Mouse (Mus musculus): Measurements from ENCODE around the gene Pitpnm2.
"Not testable (repeated sequence)": the region's sequence is repeated elsewhere in the genome, so short reads cannot be mapped to it uniquely, and the experiment has no call there.

The Pitpnm2 gene

DNA sequence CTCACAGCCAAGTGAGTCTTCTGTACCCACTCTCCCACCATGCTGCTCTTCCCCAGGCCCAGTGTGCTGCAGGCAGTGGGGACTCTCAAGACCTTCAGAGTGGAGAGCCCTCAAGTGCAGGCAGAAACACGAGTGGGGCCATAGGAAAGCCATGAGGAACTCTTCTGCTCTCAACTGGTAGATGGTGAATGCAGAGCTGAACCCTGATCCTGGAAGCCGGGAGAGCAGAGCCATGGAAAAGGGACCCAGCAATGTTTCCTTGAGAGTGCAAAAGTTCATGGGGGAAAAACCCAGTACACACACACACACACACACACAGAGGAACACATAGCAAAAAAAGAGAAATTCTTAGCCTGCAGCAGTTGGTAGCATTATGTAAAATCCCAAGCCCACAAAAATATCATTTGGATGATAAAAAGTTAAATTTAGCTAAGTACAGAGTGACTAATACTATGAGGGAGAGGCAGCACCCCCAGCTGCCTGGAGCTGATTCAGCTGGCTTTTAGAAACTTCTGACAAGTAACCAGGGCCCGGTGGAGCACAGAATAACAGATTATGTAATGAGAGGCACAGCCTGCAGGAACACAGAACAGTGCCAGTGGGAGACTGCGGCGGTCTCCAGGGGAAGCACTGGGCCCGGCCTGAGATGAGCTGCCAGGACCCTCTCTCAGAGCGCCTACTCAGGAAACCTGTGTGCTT, 28.4 kb downstream of the Pitpnm2 start:
- DNase-seq (ENCODE audit: low spot score in 2 of 2) = peak; percentile 90 to 95

DNA sequence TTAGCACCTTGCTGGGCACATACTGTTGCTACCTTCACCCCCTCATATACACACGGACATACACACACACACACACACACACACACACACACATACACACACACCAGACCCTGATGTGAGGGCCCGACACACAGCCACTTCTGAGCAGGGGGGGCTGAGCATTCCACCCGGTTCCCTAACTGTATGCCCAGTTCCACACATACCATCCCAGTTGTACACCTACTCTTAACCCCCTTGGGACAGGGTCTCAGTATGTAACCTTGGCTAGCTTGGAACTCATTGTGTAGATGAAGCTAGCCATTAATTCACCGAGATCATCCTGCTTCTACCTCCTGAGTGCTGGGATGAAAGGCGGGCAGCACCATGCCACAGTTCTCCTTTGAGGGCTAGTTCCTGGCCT, 29.0 kb downstream of the Pitpnm2 start:
- no peak for DNase-seq (ENCODE audit: low spot score in 2 of 2)

DNA sequence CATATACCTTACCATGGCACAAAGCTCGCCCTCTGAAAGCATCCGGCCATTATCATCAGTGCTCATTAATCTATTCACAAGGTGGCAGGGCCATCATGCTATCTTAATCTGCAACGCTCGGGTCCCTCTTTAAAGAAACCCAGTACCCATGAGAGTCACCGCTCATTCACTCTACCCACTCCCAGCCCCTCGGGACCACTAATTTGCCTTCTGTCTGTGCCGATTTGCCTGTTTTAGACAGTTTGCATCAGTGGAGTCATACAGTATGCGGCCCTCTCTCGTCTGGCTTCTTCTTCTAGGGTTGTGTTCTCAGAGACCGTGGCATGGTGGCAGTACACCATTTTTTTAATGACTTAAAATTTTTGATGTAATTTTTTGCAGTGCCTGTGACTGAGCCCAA, 30.1 kb downstream of the Pitpnm2 start:
- no peak for DNase-seq (ENCODE audit: low spot score in 2 of 2)

DNA sequence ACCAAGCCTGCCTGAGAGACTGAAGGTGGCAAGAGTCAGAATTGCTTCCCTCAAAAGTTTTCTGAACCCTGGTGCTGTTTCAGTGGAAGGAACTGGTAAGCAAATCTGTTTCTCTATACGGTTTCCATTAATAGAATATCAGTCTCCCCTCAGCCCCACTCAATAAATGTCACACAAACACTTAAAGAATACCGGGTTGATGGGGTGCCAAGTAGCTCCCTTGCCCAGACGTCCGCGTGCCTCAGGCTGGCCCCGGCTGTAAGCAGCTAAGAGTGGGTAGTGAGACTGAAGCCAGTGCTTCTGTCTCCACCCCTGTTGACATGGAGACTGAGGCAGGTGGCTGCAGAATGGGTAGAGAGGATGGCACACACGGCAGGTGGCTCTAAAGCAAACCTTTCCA, 30.6 kb downstream of the Pitpnm2 start:
- no peak for DNase-seq (ENCODE audit: low spot score in 2 of 2)

DNA sequence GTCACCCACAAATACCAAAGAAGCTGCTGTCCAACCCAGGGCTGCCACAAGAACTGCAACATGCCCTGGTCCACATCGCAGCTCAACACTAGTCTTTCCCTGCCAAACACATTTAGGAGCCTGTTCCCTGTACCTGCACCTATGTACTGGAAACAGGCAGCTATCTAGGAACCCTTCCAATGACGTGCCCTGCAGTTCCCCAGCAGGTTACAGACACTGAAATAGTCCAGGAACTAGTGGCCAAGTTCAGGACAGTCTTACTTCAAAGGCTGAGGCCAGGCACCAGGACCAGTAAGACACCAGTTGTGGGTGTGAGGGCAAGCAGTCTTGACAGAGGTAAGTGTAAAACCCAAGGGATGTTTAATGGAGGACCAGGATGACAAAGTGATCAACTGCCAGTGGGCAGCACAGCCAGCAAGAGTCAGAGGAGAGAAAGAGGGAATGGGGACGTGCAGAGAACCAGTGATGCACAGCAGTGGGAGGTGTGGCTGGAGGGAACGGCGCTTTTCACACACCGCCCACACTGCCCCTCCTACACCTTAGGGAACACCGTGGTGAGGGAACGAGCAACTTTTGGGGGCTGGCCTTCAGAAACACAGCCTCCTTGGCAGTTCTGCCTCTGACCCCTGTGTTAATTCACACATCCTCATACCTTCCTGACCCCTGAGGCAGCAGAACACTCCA, 31.9 kb downstream of the Pitpnm2 start:
- DNase-seq (ENCODE audit: low spot score in 2 of 2) = peak; percentile 84 to 90

DNA sequence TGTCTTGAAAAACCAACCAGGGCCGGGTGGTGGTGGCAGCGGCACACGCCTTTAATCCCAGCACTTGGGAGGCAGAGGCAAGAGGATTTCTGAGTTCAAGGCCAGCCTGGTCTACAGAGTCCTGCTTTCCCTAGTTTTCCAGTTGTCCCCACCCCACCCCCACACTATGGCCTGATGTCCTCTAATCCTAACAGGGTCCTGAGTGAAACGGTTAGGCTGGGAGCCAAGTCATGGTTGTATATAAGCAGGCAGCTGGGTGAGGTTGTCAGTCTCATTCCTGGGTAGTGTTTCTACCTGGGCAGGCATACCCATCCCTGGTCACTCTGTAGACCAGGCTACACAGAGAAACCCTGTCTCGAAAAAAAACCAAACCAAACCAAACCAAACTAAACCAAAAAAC, 32.5 kb downstream of the Pitpnm2 start:
- not testable (repeated sequence) for DNase-seq (ENCODE audit: low spot score in 2 of 2)

DNA sequence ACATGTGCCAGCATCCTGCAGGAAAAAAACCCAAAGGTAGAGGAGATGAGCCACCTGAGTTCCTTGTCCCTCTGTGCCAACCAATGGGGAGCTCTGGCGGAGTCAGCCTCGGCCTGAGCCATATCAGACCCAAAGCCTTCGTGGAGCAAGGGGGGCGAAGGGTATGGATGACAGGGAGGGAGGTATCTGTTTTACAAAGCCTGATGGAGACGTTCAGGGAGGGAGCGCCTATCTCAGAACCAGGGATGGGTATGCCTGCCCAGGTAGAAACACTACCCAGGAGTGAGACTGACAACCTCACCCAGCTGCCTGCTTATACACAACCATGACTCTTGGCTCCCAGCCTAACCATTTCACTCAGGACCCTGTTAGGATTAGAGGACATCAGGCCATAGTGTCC, 33.2 kb downstream of the Pitpnm2 start:
- DNase-seq (ENCODE audit: low spot score in 2 of 2) = no peak

DNA sequence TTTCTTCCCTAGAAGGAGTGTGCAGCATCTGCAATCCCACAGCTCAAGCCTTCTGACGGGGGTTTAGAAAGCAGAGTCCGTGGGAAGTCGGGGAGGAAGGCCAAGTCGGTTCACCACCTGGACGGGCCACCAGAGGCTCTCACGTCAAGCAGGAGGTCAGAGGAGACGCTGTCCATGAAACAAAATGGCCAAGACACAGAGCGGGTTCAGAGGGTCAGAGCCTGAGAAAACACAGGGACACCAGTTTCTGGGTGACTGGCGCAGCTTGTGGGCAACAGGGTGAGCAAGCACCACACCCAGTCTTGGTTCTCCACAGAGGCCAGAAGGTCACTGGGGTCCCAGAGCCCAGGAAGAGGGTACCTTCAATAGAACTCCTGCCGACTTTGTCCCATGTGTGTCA, 33.9 kb downstream of the Pitpnm2 start:
- DNase-seq (ENCODE audit: low spot score in 2 of 2) = no peak

DNA sequence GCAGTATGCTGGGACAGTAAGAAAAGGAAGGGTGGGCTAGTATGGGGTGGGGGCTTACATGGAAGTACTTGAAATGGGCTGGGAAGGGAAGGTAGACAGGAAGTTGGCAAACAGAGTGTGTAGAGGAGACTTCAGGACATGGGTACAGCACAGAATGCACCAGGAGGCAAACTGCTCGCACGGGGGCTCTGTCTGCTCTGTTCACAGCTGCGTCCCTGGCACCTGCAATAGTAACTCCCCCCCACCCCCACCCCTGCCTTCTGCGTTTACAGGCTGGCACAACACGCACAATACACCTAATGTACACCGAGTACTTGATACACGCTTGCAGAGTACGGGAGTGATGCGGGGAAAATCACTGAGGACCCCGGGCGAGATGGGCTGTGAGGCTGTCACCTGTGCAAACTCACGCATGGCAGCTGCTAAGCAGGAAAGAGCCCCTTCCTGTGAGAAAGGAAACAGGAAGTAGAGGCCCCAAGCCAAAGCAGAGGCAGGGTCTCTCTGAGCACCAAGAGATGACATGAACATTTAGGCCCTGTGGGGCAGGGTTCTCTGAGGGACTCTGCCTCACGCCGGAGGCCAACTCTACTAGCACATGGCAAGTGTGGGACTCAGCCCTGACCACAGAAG, 34.9 kb downstream of the Pitpnm2 start:
- DNase-seq (ENCODE audit: low spot score in 2 of 2) = no peak

DNA sequence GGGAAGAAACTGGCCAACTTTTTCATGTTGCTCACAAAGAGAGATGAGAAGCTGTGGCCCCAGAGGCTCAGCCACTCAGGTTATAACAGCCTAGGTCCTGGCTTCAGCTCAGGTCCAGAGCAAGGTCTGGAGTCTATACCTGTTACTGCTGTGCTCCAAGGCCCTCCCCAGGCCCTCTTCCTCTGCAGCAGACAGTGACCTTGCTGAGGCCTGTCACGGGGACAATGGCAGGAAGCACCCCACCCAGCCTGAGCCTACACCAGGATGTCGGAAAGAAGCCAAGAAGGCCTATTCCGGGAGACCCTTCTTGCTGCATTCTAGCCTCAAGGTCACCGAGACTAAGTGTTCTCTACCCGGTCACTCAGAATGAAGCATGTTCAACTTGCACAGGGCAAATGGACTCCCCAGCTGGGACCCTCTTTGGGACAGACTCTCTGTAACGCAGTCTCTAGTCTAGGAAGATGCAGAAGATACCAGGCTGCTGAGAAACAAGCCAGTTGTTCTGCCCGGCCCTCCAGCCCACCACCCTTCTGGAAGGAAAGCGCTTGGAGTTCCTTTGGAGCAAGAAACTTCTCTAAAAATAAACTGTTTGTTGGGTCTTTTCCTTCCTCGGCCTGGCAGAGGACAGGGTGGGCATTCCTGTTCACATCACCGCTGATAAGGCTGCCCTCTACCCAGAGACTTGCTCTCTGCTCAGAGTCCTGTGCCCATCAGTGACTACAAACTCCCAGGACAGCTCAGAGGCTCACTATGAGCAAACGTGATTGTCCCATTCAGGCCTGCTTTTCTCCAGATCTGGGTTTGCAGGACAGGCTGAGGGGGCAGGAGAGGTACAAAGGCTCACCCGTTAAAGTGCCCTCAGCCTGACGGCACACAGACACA, 35.7 kb downstream of the Pitpnm2 start:
- no peak for DNase-seq (ENCODE audit: low spot score in 2 of 2)

DNA sequence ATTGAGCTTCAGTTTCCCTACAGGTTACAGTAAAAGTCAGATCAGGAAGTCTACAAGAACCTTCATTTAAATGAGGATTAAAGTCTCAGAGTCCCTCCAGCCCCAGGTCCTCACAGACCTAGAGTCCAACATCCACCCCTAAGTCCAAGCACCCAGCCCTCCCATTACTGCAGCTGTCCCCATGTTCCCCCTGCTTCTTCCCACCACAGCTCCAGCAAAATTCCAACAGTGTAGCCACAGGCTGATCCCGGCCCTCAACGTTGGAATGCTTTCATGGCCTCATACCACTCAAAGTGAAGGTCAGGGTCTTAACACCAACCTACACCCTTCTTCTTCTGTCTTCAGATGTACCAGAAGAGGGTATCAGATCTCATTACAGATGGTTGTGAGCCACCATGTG, 37.9 kb downstream of the Pitpnm2 start:
- no peak for DNase-seq (ENCODE audit: low spot score in 2 of 2)

DNA sequence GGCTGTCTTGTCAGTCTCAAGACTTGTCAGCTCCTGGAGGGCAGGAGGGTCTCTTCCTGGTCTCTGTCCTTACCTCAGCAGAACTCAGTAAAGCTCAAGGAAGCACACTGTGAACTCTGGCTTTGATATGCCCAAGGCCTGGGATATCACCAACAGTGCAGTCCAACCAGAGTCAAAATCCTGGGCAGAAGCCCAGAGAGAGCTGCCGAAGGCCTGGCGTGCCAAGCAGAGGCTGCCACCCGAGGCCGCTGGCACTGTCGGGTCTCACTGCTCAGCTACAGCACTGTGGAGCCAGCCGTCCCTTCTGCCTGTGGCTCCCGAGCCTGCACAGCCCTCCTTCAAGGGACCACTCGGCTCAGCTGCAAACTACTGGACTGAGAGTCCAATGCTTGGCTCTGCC, 38.3 kb downstream of the Pitpnm2 start:
- no peak for DNase-seq (ENCODE audit: low spot score in 2 of 2)

DNA sequence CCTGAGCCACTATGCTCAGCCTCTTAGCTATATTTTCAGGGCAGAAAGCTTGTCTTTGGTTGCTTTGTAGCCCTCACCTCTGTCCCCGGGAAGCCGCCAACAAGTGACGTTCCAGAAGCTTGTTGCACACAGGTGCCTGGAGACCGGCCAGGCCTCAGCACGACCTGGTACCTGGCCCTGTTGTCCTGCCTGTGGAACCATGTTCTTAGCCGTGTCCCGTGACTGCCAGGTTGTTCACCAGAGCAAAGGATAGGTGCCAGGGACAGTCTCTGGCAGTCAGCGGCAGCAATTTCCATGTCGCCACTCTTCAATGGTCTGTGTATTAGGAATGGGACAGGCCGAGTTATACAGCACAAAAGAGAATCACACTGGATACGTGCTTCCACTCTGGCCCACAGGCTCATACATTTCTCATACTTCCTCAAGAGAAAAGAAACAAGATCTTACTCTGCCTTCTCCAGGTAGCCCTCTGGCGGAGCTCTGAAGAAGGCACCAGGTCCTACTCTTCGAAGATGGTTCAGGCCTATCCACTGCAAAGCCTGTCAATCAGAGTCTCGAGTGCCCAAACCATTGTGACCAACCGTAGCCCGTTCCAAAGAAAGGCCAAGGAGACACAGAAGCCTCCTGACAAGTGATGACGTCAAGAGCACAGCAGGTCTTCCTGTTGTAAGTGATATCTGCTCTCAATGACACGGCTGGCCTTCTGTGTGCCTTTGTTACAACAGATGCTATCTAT, 39.1 kb downstream of the Pitpnm2 start:
- no peak for DNase-seq (ENCODE audit: low spot score in 2 of 2)

DNA sequence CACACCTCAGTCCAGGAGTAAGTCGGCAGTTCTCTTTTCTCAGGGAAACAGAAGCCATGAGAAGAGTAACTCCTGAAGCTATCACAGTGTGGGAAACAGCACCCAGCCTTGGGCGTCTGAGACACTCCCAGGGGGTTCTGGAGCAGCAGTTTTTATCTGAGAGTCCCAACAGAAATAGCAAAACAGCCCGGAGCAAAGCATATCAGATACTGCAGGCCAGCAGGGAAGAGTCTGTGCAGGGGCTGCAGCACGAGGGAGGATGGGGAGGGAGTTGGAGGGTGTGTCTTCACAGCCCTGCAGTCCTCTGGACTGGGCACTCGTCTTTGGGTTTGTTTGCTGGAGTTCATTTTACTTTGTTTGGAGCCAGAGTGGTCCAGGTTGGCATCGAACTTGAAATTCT, 39.7 kb downstream of the Pitpnm2 start:
- DNase-seq (ENCODE audit: low spot score in 2 of 2) = no peak

DNA sequence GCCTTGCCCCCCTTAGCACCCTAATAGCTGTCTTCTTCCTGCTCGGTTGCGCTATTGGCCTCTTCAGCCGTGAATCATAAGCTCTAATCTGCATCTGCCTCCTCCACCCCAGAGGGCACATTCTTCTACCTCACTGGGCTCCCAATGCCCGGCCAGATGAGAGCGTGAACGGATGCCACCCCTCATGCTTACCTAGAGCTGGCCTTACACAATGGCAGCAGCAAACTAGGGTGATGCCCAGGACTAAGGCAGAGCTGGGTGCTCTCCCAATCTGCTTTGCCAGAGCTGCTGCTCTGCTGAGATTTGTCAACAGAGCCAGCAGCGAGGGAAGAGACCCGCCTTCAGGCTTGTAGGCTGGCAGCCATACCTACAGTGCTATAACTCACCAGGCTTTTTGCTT, 41.5 kb downstream of the Pitpnm2 start:
- DNase-seq (ENCODE audit: low spot score in 2 of 2) = no peak

DNA sequence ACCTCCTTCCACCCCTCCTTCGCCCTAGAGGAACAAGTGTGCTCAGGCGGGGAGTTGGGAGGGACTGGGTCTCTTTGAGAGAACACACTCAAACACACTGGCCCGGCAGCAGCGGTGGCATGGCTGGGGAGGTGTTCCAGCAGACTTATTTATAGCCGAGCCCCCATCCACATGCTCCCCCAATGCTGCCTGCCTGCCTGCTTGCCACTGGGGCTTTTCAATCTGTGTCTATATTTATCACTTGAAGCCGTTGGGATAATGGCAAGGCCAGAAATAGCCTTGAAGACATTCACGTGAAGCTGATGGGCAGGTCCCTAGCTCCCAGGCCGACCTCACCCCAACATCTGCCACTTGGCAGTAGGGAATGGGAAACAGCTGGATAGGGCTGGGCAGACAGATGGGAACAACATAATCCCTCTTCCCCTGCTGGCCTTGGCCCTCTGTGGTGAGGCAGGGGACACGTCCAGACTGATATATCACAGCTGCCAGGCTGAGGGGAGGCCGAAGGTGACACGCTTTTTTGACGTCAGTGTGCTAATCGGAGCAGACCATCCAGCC, 43.0 kb downstream of the Pitpnm2 start:
- no peak for DNase-seq (ENCODE audit: low spot score in 2 of 2)

DNA sequence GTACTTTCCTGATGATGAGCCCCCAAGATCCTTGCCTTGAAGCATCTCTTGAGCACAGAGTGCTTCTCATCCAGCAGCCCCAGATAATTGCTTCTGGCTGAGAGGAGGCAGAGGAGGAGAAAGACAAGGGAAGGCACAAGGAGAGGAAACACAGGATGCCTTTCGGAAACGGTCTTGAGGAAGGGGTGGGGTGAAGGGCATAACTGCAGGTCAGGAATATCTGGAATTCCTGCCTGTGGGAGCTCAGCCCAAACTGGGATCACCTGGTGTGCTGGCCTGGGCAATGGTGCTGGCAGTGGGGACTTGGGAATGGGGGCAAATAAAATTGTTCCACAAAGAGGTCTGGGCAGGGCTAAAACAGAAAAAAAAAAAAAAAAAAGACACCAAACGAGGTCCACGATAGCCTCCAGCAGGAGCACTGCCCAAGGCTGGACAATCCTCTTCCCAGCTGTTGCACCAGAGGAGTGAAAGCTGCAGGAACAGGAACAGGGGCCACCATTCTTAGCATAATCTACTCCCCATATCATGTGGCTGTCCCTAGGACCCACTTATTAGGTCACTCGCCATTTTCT, 43.7 kb downstream of the Pitpnm2 start:
- no peak for DNase-seq (ENCODE audit: low spot score in 2 of 2)

DNA sequence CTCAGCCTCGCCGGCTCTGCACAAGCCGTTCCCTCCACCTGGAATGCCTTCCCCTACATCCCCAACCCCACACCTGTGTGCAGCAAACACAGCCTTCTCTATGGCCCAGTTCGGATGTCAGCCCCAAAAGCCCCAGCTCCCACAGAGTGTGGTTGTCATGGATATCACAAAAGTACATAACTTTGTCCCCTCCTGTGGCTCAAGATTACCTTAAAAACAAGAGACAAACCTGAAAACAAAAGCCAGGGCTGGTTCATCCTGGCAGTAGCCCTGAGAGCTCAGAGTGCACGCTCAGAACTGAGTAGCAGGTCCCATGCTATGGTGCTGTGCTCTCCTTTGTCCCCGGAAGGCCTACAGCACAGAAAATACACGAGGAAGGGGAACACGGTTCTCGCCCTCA, 44.3 kb downstream of the Pitpnm2 start:
- no peak for DNase-seq (ENCODE audit: low spot score in 2 of 2)

DNA sequence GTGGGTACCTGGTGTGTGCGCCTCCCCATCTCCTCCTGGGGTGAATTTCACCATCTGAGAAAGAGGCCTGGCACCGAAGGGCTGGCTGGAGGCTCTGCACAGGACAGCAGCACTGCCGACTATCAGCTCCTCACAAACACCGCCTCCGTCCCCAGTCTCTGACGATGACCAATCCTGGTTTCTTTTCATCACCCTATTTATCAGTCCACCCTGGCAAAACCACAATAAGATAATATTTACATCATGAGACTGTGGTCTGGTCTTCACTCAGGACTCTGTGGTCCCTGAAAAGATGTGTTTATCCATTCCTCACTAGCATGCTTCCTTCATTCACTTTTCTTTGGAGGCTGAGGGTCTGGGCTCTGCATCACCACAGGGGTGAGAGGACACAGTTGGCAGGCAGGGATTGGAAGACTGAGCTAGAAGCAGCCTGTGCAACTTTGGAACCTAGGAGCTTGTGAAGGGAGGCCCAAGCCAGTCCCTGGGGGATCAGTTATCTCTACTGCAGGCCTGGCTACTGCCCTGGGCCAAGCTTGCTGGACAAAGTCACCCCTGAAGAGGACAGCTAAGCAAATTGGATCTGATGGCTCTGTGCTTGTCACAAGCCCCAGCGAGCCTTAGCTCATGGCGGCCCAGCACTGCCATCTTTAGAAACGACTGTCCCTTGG, 45.3 kb downstream of the Pitpnm2 start:
- DNase-seq (ENCODE audit: low spot score in 2 of 2) = no peak

DNA sequence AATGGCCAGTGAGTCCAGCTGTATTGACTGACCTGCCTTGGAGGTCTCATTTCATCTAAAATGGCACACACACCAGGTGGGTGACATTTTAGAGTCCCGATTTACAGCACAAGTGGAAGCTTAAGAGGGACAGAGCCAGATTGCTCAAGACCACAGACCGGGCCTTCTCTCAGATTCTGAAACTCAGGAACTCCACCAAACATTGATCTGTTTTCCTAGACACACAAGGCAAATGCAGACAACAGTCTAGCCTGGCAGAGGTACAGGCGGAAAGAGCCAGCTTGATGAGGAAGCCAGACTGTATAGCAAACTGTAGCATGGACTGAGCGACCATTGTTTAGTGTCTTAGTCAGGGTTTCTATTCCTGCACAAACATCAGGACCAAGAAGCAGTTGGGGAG, 46.3 kb downstream of the Pitpnm2 start:
- no peak for DNase-seq (ENCODE audit: low spot score in 2 of 2)
